Mouse (Mus musculus) intestine, postnatal 0 days (tissue): ENCODE data around the gene Pgp. TPM values are rescaled to one million over a fixed set of nuclear protein-coding genes. Genes with fewer than 3 reads are reported as not detected.

Experiments used
- ATAC-seq: fragments of 200-750 bp; cut with Nextera tagmentation; 2 replicates; pipeline ENCODE4 v1.8.0; 2017; ENCODE audit warnings: mild to moderate bottlenecking, moderate TSS enrichment, moderate library complexity
- H3K27ac ChIP-seq: fragments of 300-500 bp; sonication (generic); 2 replicates; pipeline ENCODE4 v1.5.1; 2014; ENCODE audit warnings: mild to moderate bottlenecking, low read depth, low read length, moderate library complexity
- H3K27me3 ChIP-seq: fragments of 300-500 bp; sonication (generic); replicated peaks from 2 replicates; pipeline ENCODE4 v1.6.1; 2014; ENCODE audit warnings: low read length, mixed read lengths; ENCODE audit not compliant: control insufficient read depth, insufficient read depth
- H3K36me3 ChIP-seq: fragments of 300-500 bp; sonication (generic); 2 replicates; pipeline ENCODE4 v1.6.1; 2014; ENCODE audit warnings: mild to moderate bottlenecking, moderate library complexity; ENCODE audit not compliant: control insufficient read depth, insufficient read depth
- H3K4me1 ChIP-seq: fragments of 300-500 bp; sonication (generic); replicated peaks from 2 replicates; pipeline ENCODE4 v1.6.1; 2014; ENCODE audit warnings: antibody characterized with exemption, low read length, mixed read lengths; ENCODE audit not compliant: control insufficient read depth, insufficient read depth
- H3K4me2 ChIP-seq: fragments of 300-500 bp; sonication (generic); replicated peaks from 2 replicates; pipeline ENCODE4 v1.6.1; 2014; ENCODE audit warnings: low read depth, mild to moderate bottlenecking, moderate library complexity
- H3K4me3 ChIP-seq: fragments of 300-500 bp; sonication (generic); 2 replicates; pipeline ENCODE4 v1.5.1; 2014; ENCODE audit warnings: low read depth, low read length
- H3K9ac ChIP-seq: fragments of 300-500 bp; sonication (generic); 2 replicates; pipeline ENCODE4 v1.6.1; 2014; ENCODE audit warnings: mild to moderate bottlenecking, low read depth, low read length
- H3K9me3 ChIP-seq: fragments of 300-500 bp; sonication (generic); 2 replicates; pipeline ENCODE4 v1.6.1; 2016; ENCODE audit warnings: mixed run types; ENCODE audit not compliant: control insufficient read depth
- CTCF ChIP-seq: sonication (generic); IDR thresholded peaks from 2 replicates; pipeline ENCODE4 v1.5.1; 2016; ENCODE audit warnings: low read depth, mild to moderate bottlenecking, control low read depth, antibody characterized with exemption, moderate library complexity
- WGBS: fragments of 180-500 bp; shearing (Covaris S2); extraction: QIAGEN DNeasy Blood & Tissue Kit; methylation state at CpG from one replicate; pipeline ENCODE4 v1.1.7; 2014; 5-methylcytosine and 5-hydroxymethylcytosine counted together
- polyA plus RNA-seq: library from polyadenylated mRNA; unstranded; fragments of >200 nt; fragmentation: Nextera tagmentation; extraction: Ambion mirVana; gene quantifications from 2 replicates; pipeline ENCODE4 v1.2.1, GENCODE M21; 2015

The Pgp gene
- polyA plus RNA-seq, 1 experiment from 2014 or later = 64.5 TPM

GRCm38 (mm10) chr17:24442632-24443155 is 27.5 kb upstream of the Pgp start, which contains the start of gene Dnase1l2:
Dnase1l2 (minus strand) TSS chr17:24443105.
- peaks cover 79% of the 10 kb centered on the region for H3K36me3 ChIP-seq
- H3K9ac ChIP-seq = no peak within 1 kb of the TSS
- ATAC-seq = 0 out of 2 replicates have a peak, but pooled peaks have one; percentile 7
- H3K27ac ChIP-seq = peak within 1 kb of the TSS; percentile 28; the same call in 1 of the 2 replicates
- H3K4me1 ChIP-seq = no peaks in the 10 kb centered on the region
- H3K9me3 ChIP-seq = no peaks in the 10 kb centered on the region
- 77% methylated on average over 7 of the region's 7 CpGs for WGBS
- no peak within 1 kb of the TSS for H3K4me2 ChIP-seq
- TF ChIP-seq CTCF = no peak
- no peak within 1 kb of the TSS for H3K4me3 ChIP-seq
- no peaks in the 10 kb centered on the region for H3K27me3 ChIP-seq

DNA sequence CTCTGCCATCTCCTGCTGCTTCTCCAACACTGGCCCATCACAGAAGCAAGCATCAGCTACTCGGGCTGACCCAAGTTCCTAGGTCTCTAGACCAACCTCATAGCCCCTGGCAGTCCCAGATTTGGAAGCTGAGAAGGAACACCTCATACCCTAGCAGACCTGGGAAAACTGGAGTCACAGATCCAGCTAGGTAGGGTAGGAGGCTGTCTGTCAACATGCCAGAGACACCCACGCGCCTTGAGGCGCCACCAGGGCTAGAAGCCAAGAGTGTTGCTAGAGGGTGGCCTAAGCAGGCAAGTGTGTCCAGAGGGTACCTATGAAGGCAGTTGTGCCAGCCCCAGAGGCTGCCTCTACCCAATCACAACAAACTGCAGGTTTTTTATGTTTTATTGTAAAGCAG is 26.8 kb upstream of the Pgp start:
- no peaks in the 10 kb centered on the region for H3K4me1 ChIP-seq
- H3K9me3 ChIP-seq = no peaks in the 10 kb centered on the region
- no peak for TF ChIP-seq CTCF
- H3K36me3 ChIP-seq = peaks cover 79% of the 10 kb centered on the region
- no peak overlapping the region for H3K4me3 ChIP-seq
- H3K27ac ChIP-seq = no peak overlapping the region
- WGBS = 88% methylated on average over 4 of the region's 4 CpGs
- no peak overlapping the region for H3K9ac ChIP-seq
- H3K27me3 ChIP-seq = no peaks in the 10 kb centered on the region
- no peak for ATAC-seq
- no peak overlapping the region for H3K4me2 ChIP-seq

GRCm38 (mm10) chr17:24446590-24446989 is 23.6 kb upstream of the Pgp start:
- H3K9me3 ChIP-seq = no peaks in the 10 kb centered on the region

GRCm38 (mm10) chr17:24449507-24449906 is 20.7 kb upstream of the Pgp start:
- Histone ChIP-seq H3K4me2 (no peak overlapping the region), H3K4me3 (no peak overlapping the region), H3K27me3 (no peaks in the 10 kb centered on the region), H3K9ac (no peak overlapping the region), H3K9me3 (no peaks in the 10 kb centered on the region), H3K4me1 (no peaks in the 10 kb centered on the region), H3K27ac (no peak overlapping the region), H3K36me3 (peaks cover 67% of the 10 kb centered on the region)
- 93% methylated on average over 6 of the region's 6 CpGs for WGBS
- TF ChIP-seq CTCF = no peak
- ATAC-seq = no peak

More at GRCm38 (mm10) chr17:24446590-24446989, 23.6 kb upstream of the Pgp start:
- TF ChIP-seq CTCF = no peak
- 94% methylated on average over 8 of the region's 8 CpGs for WGBS
- no peak for ATAC-seq
- Histone ChIP-seq H3K27me3 (no peaks in the 10 kb centered on the region), H3K27ac (no peak overlapping the region), H3K4me2 (no peak overlapping the region), H3K36me3 (peaks cover 82% of the 10 kb centered on the region), H3K4me3 (no peak overlapping the region), H3K4me1 (no peaks in the 10 kb centered on the region), H3K9ac (no peak overlapping the region)

DNA sequence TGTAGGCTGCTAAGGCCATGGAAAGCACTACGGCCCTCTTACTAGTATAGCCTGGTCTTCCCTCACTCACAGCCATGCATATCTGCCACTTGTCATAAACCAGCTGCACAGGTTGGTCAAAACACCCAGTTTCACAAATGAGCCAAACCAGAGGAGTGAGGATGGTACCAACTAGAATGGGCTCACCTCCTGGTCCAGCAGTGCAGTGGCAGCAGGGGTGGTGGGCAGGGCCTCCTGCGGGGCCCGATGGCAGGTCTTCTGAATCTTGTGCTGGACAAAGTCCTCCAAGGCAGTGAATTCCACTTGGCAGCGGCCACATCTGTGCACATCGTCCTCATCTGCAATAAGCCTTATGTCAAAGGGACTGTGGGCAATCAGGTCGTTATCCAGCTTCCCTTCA is 19.0 kb upstream of the Pgp start:
- no peaks in the 10 kb centered on the region for H3K9me3 ChIP-seq
- no peak for ATAC-seq
- H3K4me1 ChIP-seq = 0 out of 2 replicates have a peak, but pooled peaks cover 3% of the 10 kb centered on the region
- H3K4me2 ChIP-seq = no peak overlapping the region
- H3K36me3 ChIP-seq = peaks cover 50% of the 10 kb centered on the region
- 68% methylated on average over 6 of the region's 6 CpGs for WGBS
- no peaks in the 10 kb centered on the region for H3K27me3 ChIP-seq
- no peak overlapping the region for H3K27ac ChIP-seq
- TF ChIP-seq CTCF = no peak
- no peak overlapping the region for H3K9ac ChIP-seq
- no peak overlapping the region for H3K4me3 ChIP-seq

GRCm38 (mm10) chr17:24453372-24453771 is 16.8 kb upstream of the Pgp start:
- Histone ChIP-seq H3K27me3 (no peaks in the 10 kb centered on the region), H3K9ac (no peak overlapping the region), H3K4me2 (no peak overlapping the region), H3K4me3 (no peak overlapping the region), H3K36me3 (peaks cover 28% of the 10 kb centered on the region), H3K27ac (no peak overlapping the region), H3K9me3 (no peaks in the 10 kb centered on the region), H3K4me1 (0 out of 2 replicates have a peak, but pooled peaks cover 3% of the 10 kb centered on the region)
- no peak for TF ChIP-seq CTCF
- no peak for ATAC-seq
- 61% methylated on average over 2 of the region's 2 CpGs for WGBS
